In genomic region chr17:10299396-10299795, GRCm38 (mm10) we compare ENCODE assay signal across 25 mouse cellular contexts. TPM values are rescaled to one million over a fixed set of nuclear protein-coding genes. Genes with fewer than 3 reads are reported as not detected.
DNase-seq lines count a peak whose midpoint lies in the region; ATAC-seq and TF ChIP-seq lines count a peak whose summit lies in the region.
"Had no signal": no experiment of that assay in that cellular context is flagged by ENCODE, and none has a peak within 500 bp of the region (broad histone marks: within the 10 kb centered on the region; RNA-seq: fewer than 3 reads in every experiment).

No protein-coding gene starts in this region.

- 0 out of 2 replicates have a peak, but pooled peaks cover 3% of the 10 kb centered on the region for H3K36me3 ChIP-seq in heart, embryonic 14.5 days (ENCODE audit: control insufficient read depth, insufficient read depth, low read length)
- peaks cover 46% of the 10 kb centered on the region for H3K36me3 ChIP-seq in heart, adult 2 months (ENCODE audit: control insufficient read depth, insufficient read depth, low read length)
- H3K36me3 ChIP-seq in hindbrain, postnatal 0 days (ENCODE audit: insufficient read depth, low read length): no peaks in the 10 kb centered on the region
- no peaks in the 10 kb centered on the region for H3K36me3 ChIP-seq in hindbrain, embryonic 14.5 days (replicated peaks; ENCODE audit: control insufficient read depth, insufficient read depth)
- H3K36me3 ChIP-seq in liver, adult 2 months (ENCODE audit: control insufficient read depth, insufficient read depth, low read length): no peaks in the 10 kb centered on the region
- H3K36me3 ChIP-seq: heart, embryonic 12.5 days; hindbrain, embryonic 12.5 days had no signal

- no peak overlapping the region for H3K4me3 ChIP-seq in heart, embryonic 14.5 days (ENCODE audit: control insufficient read depth in 1 of 2, insufficient read depth in 1 of 2, low read depth in 1 of 2, low read length in 2 of 2)
- H3K4me3 ChIP-seq in heart, adult 2 months: no peak overlapping the region
- H3K4me3 ChIP-seq in hindbrain, postnatal 0 days (ENCODE audit: low read length): no peak overlapping the region
- no peak overlapping the region for H3K4me3 ChIP-seq in hindbrain, embryonic 14.5 days (replicated peaks; ENCODE audit: low read length)
- no peak overlapping the region for H3K4me3 ChIP-seq in liver, adult 2 months (ENCODE audit: insufficient read depth, low read depth, low read length)
- H3K4me3 ChIP-seq: forebrain, embryonic 10.5 days; forebrain, embryonic 13.5 days; heart, embryonic 12.5 days; hindbrain, embryonic 12.5 days had no signal

- H3K27me3 ChIP-seq in heart, embryonic 14.5 days (ENCODE audit: control insufficient read depth, insufficient read depth, low read length): no peaks in the 10 kb centered on the region
- no peaks in the 10 kb centered on the region for H3K27me3 ChIP-seq in heart, adult 2 months (ENCODE audit: control insufficient read depth, insufficient read depth, low read length)
- H3K27me3 ChIP-seq in hindbrain, postnatal 0 days (ENCODE audit: insufficient read depth, low read length): no peaks in the 10 kb centered on the region
- no peaks in the 10 kb centered on the region for H3K27me3 ChIP-seq in hindbrain, embryonic 14.5 days (ENCODE audit: control insufficient read depth, insufficient read depth, low read length)
- no peaks in the 10 kb centered on the region for H3K27me3 ChIP-seq in liver, adult 2 months (ENCODE audit: control insufficient read depth, insufficient read depth, low read length)
- H3K27me3 ChIP-seq: CH12.LX; forebrain, embryonic 13.5 days; heart, embryonic 12.5 days; hindbrain, embryonic 12.5 days; Patski had no signal

- no peak for TF ChIP-seq POLR2A in heart, adult 2 months (IDR thresholded peaks at IDR 0.05; ENCODE audit: insufficient read depth, low read depth, low read length)
- no peak for TF ChIP-seq POLR2A in liver, adult 2 months (IDR thresholded peaks at IDR 0.05; ENCODE audit: extremely low read depth, insufficient read depth, low read length)

- H3K27ac ChIP-seq in heart, embryonic 14.5 days (replicated peaks in 1 of 2; ENCODE audit: control insufficient read depth in 1 of 2, insufficient read depth in 1 of 2, low read depth in 2 of 2, low read length in 2 of 2): no peak overlapping the region
- H3K27ac ChIP-seq in heart, adult 2 months: no peak overlapping the region
- no peak overlapping the region for H3K27ac ChIP-seq in hindbrain, postnatal 0 days
- H3K27ac ChIP-seq in hindbrain, embryonic 14.5 days: no peak overlapping the region
- H3K27ac ChIP-seq in liver, adult 2 months (replicated peaks; ENCODE audit: insufficient read depth, low read depth, low read length): no peak overlapping the region
- H3K27ac ChIP-seq: forebrain, embryonic 10.5 days; forebrain, embryonic 13.5 days; hindbrain, embryonic 12.5 days had no signal

- H3K9me3 ChIP-seq in heart, embryonic 14.5 days (ENCODE audit: control insufficient read depth, low read length): no peaks in the 10 kb centered on the region
- H3K9me3 ChIP-seq in hindbrain, postnatal 0 days (ENCODE audit: low read length): no peaks in the 10 kb centered on the region
- no peaks in the 10 kb centered on the region for H3K9me3 ChIP-seq in hindbrain, embryonic 14.5 days (ENCODE audit: control insufficient read depth, low read length)
- H3K9me3 ChIP-seq: forebrain, embryonic 10.5 days; forebrain, embryonic 13.5 days; G1E; heart, embryonic 12.5 days; hindbrain, embryonic 12.5 days had no signal

- TF ChIP-seq EP300 in heart, adult 2 months (IDR thresholded peaks at IDR 0.05; ENCODE audit: insufficient read depth, low read depth, low read length): no peak

- H3K4me1 ChIP-seq in heart, embryonic 14.5 days (ENCODE audit: control insufficient read depth in 2 of 2, insufficient read depth in 2 of 2, low read length in 2 of 2): peaks cover 2 to 29% of the 10 kb centered on the region in 2 experiments; a peak in 3 of 4 replicates
- peaks cover 15% of the 10 kb centered on the region for H3K4me1 ChIP-seq in heart, adult 2 months (ENCODE audit: control insufficient read depth, insufficient read depth, low read length)
- no peaks in the 10 kb centered on the region for H3K4me1 ChIP-seq in hindbrain, postnatal 0 days (ENCODE audit: insufficient read depth, low read length)
- peaks cover 6% of the 10 kb centered on the region; the same call in 1 of the 2 replicates for H3K4me1 ChIP-seq in hindbrain, embryonic 14.5 days (replicated peaks; ENCODE audit: control insufficient read depth, insufficient read depth, low read length)
- peaks cover 23% of the 10 kb centered on the region for H3K4me1 ChIP-seq in liver, adult 2 months (ENCODE audit: control insufficient read depth, insufficient read depth, low read length)

- 44% methylated on average over 1 of the region's 1 CpGs for WGBS in heart, embryonic 14.5 days
- WGBS in heart, adult 2 months: 36% methylated on average over 1 of the region's 1 CpGs
- 56% methylated on average over 1 of the region's 1 CpGs for WGBS in hindbrain, postnatal 0 days
- 79% methylated on average over 1 of the region's 1 CpGs for WGBS in hindbrain, embryonic 14.5 days
- 40% methylated on average over 1 of the region's 1 CpGs for WGBS in liver, adult 2 months

- no peak for DNase-seq in heart, adult 2 months
- DNase-seq in hindbrain, postnatal 0 days (ENCODE audit: low spot score): no peak
- no peak for DNase-seq in hindbrain, embryonic 14.5 days (ENCODE audit: low spot score)
- DNase-seq in liver, adult 2 months (ENCODE audit: extremely low read depth, low read depth, low spot score): peak; percentile 80
- no peak for DNase-seq in liver
- DNase-seq: adrenal gland, postnatal 10 days; adrenal gland, postnatal 36 days; B cell, adult 2 months; cerebellum, adult 18-20 months; cerebellum, adult 9-10 months; cerebellum, postnatal 14 days; gastrocnemius, postnatal 10 days; gastrocnemius, postnatal 36 days; heart, postnatal 14 days; heart, postnatal 4 days had no signal

- intact Hi-C loops in heart, adult 2 months (cut with DNase I): loop anchor here (2.0 kb wide), 1 partner anchor 13 kb away; no protein-coding TSS in a partner anchor

- ATAC-seq in heart, embryonic 14.5 days (ENCODE audit: insufficient number of reproducible peaks, insufficient read depth, low FRiP score, low read depth): no peak
- no peak for ATAC-seq in hindbrain, postnatal 0 days
- no peak for ATAC-seq in hindbrain, embryonic 14.5 days (ENCODE audit: low FRiP score)
- ATAC-seq: forebrain, embryonic 13.5 days; forebrain, embryonic 16.5 days; intestine, postnatal 0 days; Patski had no signal

- H3K79me2 ChIP-seq in heart, adult 2 months (replicated peaks; ENCODE audit: control insufficient read depth, insufficient read depth, low read length): peaks cover 6% of the 10 kb centered on the region
- peaks cover 11% of the 10 kb centered on the region for H3K79me2 ChIP-seq in liver, adult 2 months (ENCODE audit: control insufficient read depth, insufficient read depth, low read length)

- 0 out of 2 replicates have a peak overlapping the region, but pooled peaks have one; percentile 30 for H3K9ac ChIP-seq in heart, embryonic 14.5 days (ENCODE audit: low read length)
- no peak overlapping the region for H3K9ac ChIP-seq in heart, adult 2 months (ENCODE audit: low read depth, low read length)
- no peak overlapping the region for H3K9ac ChIP-seq in hindbrain, postnatal 0 days (replicated peaks; ENCODE audit: low read length)
- no peak overlapping the region for H3K9ac ChIP-seq in hindbrain, embryonic 14.5 days
- no peak overlapping the region for H3K9ac ChIP-seq in liver, adult 2 months (ENCODE audit: low read depth, low read length)
- H3K9ac ChIP-seq: forebrain, embryonic 13.5 days; heart, embryonic 12.5 days; hindbrain, embryonic 12.5 days had no signal

- H3K4me2 ChIP-seq in heart, embryonic 14.5 days (ENCODE audit: low read length): peak overlapping the region; percentile 7; the same call in 1 of the 2 replicates
- H3K4me2 ChIP-seq in hindbrain, postnatal 0 days (ENCODE audit: low read depth, low read length): peak overlapping the region; percentile 39
- H3K4me2 ChIP-seq in hindbrain, embryonic 14.5 days (replicated peaks): no peak overlapping the region; the same call in 1 of the 2 replicates
- H3K4me2 ChIP-seq: forebrain, embryonic 13.5 days; heart, embryonic 12.5 days; hindbrain, embryonic 12.5 days had no signal

- TF ChIP-seq CTCF in heart, adult 2 months (IDR thresholded peaks at IDR 0.05): no peak
- no peak for TF ChIP-seq CTCF in hindbrain, postnatal 0 days (IDR thresholded peaks at IDR 0.05; ENCODE audit: low read depth)
- no peak for TF ChIP-seq CTCF in liver, adult 2 months (IDR thresholded peaks at IDR 0.05; ENCODE audit: low read depth, low read length)

RNA-seq across cellular contexts. Expression of gene Qk, which starts 20.3 kb away (rescaled TPM):
- polyA plus RNA-seq in heart, embryonic 14.5 days (2014; fragmentation: Nextera tagmentation; extraction: Ambion mirVana): 71.8 and 76.2 TPM in 2 replicates
- total RNA-seq in heart, adult 2 months (2021): 100 to 1,000 TPM; 469 to 514 TPM
- 342 and 549 TPM in 2 replicates for polyA plus RNA-seq in heart, adult 2 months (2012; rRNA removed)
- 466 and 482 TPM in 2 replicates for total RNA-seq in hindbrain, postnatal 0 days (2014; rRNA removed)
- 66.7 and 77.3 TPM in 2 replicates for polyA plus RNA-seq in hindbrain, postnatal 0 days (2015; fragmentation: Nextera tagmentation; extraction: Ambion mirVana)
- polyA plus RNA-seq in hindbrain, embryonic 14.5 days (2014; fragmentation: Nextera tagmentation; extraction: Ambion mirVana): 59.4 and 63.8 TPM in 2 replicates
- total RNA-seq in liver, adult 2 months (2014; rRNA removed): 30.4 and 33.1 TPM in 2 replicates
- polyA plus RNA-seq in liver, adult 2 months (2012; rRNA removed): 52.4 and 58.7 TPM in 2 replicates
